Mouse (Mus musculus) lung, postnatal 0 days (tissue): ENCODE results near the gene Dvl1. TPM values are rescaled to one million over a fixed set of nuclear protein-coding genes. Genes with fewer than 3 reads are reported as not detected.

Experiments used
- ATAC-seq: fragments of 200-750 bp; cut with Nextera tagmentation; 2 replicates; pipeline ENCODE4 v1.8.0; 2017; ENCODE audit warnings: moderate library complexity
- DNase-seq: peaks from one replicate; pipeline ENCODE4 v3.0.0-alpha.2; 2016; ENCODE audit warnings: low spot score
- H3K27ac ChIP-seq: fragments of 300-500 bp; sonication (generic); 2 replicates; pipeline ENCODE4 v1.5.1; 2014; ENCODE audit warnings: antibody characterized with exemption, mild to moderate bottlenecking, low read length, mixed read lengths
- H3K27me3 ChIP-seq: fragments of 300-500 bp; sonication (generic); replicated peaks from 2 replicates; pipeline ENCODE4 v1.6.1; 2014; ENCODE audit warnings: low read length, mixed read lengths; ENCODE audit not compliant: insufficient read depth
- H3K36me3 ChIP-seq: fragments of 300-500 bp; sonication (generic); 2 replicates; pipeline ENCODE4 v1.6.1; 2014; ENCODE audit warnings: low read length, mixed read lengths; ENCODE audit not compliant: insufficient read depth
- H3K4me1 ChIP-seq: fragments of 300-500 bp; sonication (generic); 2 replicates; pipeline ENCODE4 v1.6.1; 2014; ENCODE audit warnings: antibody characterized with exemption, low read depth, low read length, mixed read lengths; ENCODE audit not compliant: insufficient read depth
- H3K4me2 ChIP-seq: fragments of 300-500 bp; sonication (generic); replicated peaks from 2 replicates; pipeline ENCODE4 v1.6.1; 2014; ENCODE audit warnings: low read depth, mild to moderate bottlenecking, low read length, moderate library complexity, mixed read lengths
- H3K4me3 ChIP-seq: fragments of 300-500 bp; sonication (generic); 2 replicates; pipeline ENCODE4 v1.5.1; 2014; ENCODE audit warnings: low read depth, low read length
- H3K9ac ChIP-seq: fragments of 300-500 bp; sonication (generic); replicated peaks from 2 replicates; pipeline ENCODE4 v1.6.1; 2014; ENCODE audit warnings: low read depth, mild to moderate bottlenecking
- H3K9me3 ChIP-seq: fragments of 300-500 bp; sonication (generic); 2 replicates; pipeline ENCODE4 v1.6.1; 2016; ENCODE audit warnings: low read length, mixed read lengths
- CTCF ChIP-seq: IDR thresholded peaks from 2 replicates; pipeline ENCODE4 v1.5.1; 2016; ENCODE audit warnings: antibody characterized with exemption, mild to moderate bottlenecking
- EP300 ChIP-seq: IDR thresholded peaks from 2 replicates; pipeline ENCODE4 v1.6.1; 2016; ENCODE audit warnings: antibody characterized with exemption, mild to moderate bottlenecking, control low read depth
- WGBS: fragments of 180-500 bp; shearing (Covaris S2); extraction: QIAGEN DNeasy Blood & Tissue Kit; methylation state at CpG from one replicate; pipeline ENCODE4 v1.1.7; 2014; 5-methylcytosine and 5-hydroxymethylcytosine counted together
- polyA plus RNA-seq: library from polyadenylated mRNA; unstranded; fragments of >200 nt; fragmentation: Nextera tagmentation; extraction: Ambion mirVana; gene quantifications from 2 replicates; pipeline ENCODE4 v1.2.1, GENCODE M21; 2015

The Dvl1 gene
- polyA plus RNA-seq, 1 experiment from 2014 or later = 9.1 TPM

GRCm38 (mm10) chr4:155895216-155895615 is 48.0 kb downstream of the Dvl1 start:
- Histone ChIP-seq H3K27ac (peak overlapping the region; percentile 71; the same call in 1 of the 2 replicates), H3K9me3 (no peaks in the 10 kb centered on the region), H3K9ac (no peak overlapping the region; the same call in 1 of the 2 replicates), H3K27me3 (no peaks in the 10 kb centered on the region), H3K4me1 (peaks cover 29% of the 10 kb centered on the region), H3K4me2 (peak overlapping the region; percentile 97), H3K4me3 (no peak overlapping the region), H3K36me3 (peaks cover 18% of the 10 kb centered on the region; the same call in 1 of the 2 replicates)
- 41% methylated on average over 6 of the region's 6 CpGs for WGBS
- ATAC-seq (no peak), DNase-seq (peak; percentile 58)
- TF ChIP-seq EP300 (peak; percentile 22; the same call in 1 of the 2 replicates), CTCF (no peak)

DNA sequence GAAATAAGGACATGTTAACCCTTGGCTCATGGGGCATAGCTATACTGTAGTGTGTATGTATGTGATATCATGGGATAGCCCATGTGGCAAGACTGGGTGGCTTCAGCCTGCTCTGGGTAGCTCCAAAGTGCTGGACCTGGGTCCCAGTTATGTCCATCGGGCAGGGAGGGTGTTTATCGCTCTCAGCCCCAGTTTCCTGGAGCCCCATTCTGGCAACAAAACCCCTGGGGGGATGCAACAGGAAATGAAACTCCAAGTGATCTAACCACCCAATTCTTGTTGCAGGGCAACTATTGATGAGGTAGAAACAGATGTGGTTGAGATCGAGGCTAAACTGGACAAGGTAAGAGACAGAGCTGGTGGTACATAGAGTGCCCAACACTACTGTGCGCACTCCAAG is 48.6 kb downstream of the Dvl1 start:
- H3K4me1 ChIP-seq = peaks cover 29% of the 10 kb centered on the region
- H3K36me3 ChIP-seq = peaks cover 18% of the 10 kb centered on the region; the same call in 1 of the 2 replicates
- no peak overlapping the region for H3K9ac ChIP-seq
- no peak for ATAC-seq
- 83% methylated on average over 4 of the region's 4 CpGs for WGBS
- DNase-seq = no peak
- no peaks in the 10 kb centered on the region for H3K9me3 ChIP-seq
- no peaks in the 10 kb centered on the region for H3K27me3 ChIP-seq
- no peak overlapping the region for H3K27ac ChIP-seq
- no peak for TF ChIP-seq EP300
- TF ChIP-seq CTCF = no peak
- H3K4me3 ChIP-seq = no peak overlapping the region
- H3K4me2 ChIP-seq = no peak overlapping the region

DNA sequence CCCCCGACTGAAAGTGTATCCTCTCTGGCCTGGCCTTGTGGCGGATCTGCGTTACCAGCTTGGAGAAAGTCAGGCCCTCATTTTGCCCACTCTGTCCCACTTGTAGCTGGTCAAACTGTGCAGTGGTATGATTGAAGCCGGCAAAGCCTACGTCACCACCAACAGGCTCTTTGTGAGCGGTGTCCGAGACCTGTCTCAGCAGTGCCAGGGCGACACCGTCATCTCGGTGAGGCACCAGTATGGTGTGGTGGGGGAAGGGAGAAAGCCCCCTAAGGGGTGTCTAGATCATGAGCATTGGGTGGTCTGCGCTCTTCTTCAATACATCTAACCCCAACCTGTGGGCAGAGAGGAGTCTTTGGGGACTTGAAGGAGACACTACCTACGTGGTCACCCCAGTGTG is 49.3 kb downstream of the Dvl1 start:
- WGBS = 96% methylated on average over 12 of the region's 12 CpGs
- no peak overlapping the region for H3K4me3 ChIP-seq
- H3K36me3 ChIP-seq = peaks cover 18% of the 10 kb centered on the region; the same call in 1 of the 2 replicates

GRCm38 (mm10) chr4:155898318-155898717 is 51.1 kb downstream of the Dvl1 start:
- ATAC-seq = no peak
- 97% methylated on average over 2 of the region's 2 CpGs for WGBS
- TF ChIP-seq CTCF (no peak), EP300 (no peak)

More for the DNA sequence above, 49.3 kb downstream of the Dvl1 start:
- ATAC-seq (no peak), DNase-seq (no peak)
- Histone ChIP-seq H3K27me3 (no peaks in the 10 kb centered on the region), H3K27ac (no peak overlapping the region), H3K9ac (no peak overlapping the region), H3K9me3 (no peaks in the 10 kb centered on the region), H3K4me2 (no peak overlapping the region), H3K4me1 (peaks cover 29% of the 10 kb centered on the region)
- TF ChIP-seq CTCF (no peak), EP300 (no peak)

GRCm38 (mm10) chr4:155899355-155899754 is 52.2 kb downstream of the Dvl1 start:
- no peak overlapping the region for H3K4me3 ChIP-seq
- TF ChIP-seq EP300 (no peak), CTCF (no peak)
- no peak for ATAC-seq
- DNase-seq = no peak
- no peak overlapping the region for H3K4me2 ChIP-seq
- no peaks in the 10 kb centered on the region for H3K9me3 ChIP-seq
- H3K27ac ChIP-seq = no peak overlapping the region
- WGBS = 94% methylated on average over 7 of the region's 7 CpGs
- H3K4me1 ChIP-seq = peaks cover 17% of the 10 kb centered on the region
- peaks cover 40% of the 10 kb centered on the region for H3K36me3 ChIP-seq
- H3K9ac ChIP-seq = no peak overlapping the region
- no peaks in the 10 kb centered on the region for H3K27me3 ChIP-seq

More at GRCm38 (mm10) chr4:155898318-155898717, 51.1 kb downstream of the Dvl1 start:
- H3K27me3 ChIP-seq = no peaks in the 10 kb centered on the region
- no peaks in the 10 kb centered on the region for H3K9me3 ChIP-seq
- H3K27ac ChIP-seq = no peak overlapping the region
- H3K4me1 ChIP-seq = peaks cover 28% of the 10 kb centered on the region
- no peak overlapping the region for H3K9ac ChIP-seq
- H3K4me2 ChIP-seq = no peak overlapping the region
- H3K36me3 ChIP-seq = peaks cover 30% of the 10 kb centered on the region
- no peak for DNase-seq
- H3K4me3 ChIP-seq = no peak overlapping the region

DNA sequence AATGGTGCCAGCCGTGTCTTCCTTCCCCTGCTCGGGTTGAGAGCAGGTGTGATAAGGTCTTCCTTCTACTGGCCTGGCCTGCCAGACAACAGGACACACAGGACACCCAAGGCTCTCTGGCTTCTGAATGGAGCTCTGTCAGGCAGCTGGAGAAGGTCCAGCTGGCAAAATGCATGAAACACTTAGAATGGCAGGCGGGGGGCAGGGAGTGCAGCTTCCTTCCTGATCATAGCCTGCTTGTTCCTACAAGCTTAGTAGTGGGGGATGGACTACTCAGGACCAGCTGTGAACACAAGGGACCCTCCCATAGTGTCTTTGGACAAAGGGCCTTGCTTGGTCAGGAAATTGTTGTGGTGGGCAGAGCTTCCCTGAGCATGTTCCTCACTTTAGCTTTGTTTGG is 54.0 kb downstream of the Dvl1 start:
- Histone ChIP-seq H3K36me3 (peaks cover 40% of the 10 kb centered on the region), H3K4me1 (no peaks in the 10 kb centered on the region), H3K4me2 (no peak overlapping the region), H3K27ac (0 out of 2 replicates have a peak overlapping the region, but pooled peaks have one; percentile 52), H3K27me3 (no peaks in the 10 kb centered on the region), H3K9me3 (no peaks in the 10 kb centered on the region), H3K9ac (no peak overlapping the region), H3K4me3 (no peak overlapping the region)
- TF ChIP-seq CTCF (no peak), EP300 (peak; percentile 62)
- 37% methylated on average over 3 of the region's 3 CpGs for WGBS
- peak; percentile 74 for DNase-seq
- peak; percentile 92 for ATAC-seq

DNA sequence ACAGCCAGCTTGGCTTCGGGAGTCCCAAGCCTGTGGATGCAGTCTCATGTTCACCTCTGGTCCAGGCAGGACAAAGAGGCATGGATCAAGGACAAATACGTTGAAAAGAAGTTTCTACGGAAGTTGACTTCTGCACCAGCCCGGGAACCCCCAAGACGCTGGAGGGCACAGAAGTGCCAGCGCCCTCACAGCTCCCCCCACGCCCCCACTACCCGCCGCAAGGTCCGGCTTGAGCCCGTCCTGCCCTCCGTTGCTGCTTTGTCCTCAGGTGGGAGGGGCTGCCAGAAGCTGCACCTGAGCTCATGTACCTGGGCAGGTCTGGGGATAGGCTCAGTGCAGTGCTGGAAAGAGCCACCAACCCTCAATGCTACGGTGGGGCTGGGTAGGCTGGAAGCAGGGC is 56.0 kb downstream of the Dvl1 start:
- no peak for ATAC-seq
- TF ChIP-seq CTCF (no peak), EP300 (no peak)
- Histone ChIP-seq H3K36me3 (peaks cover 37% of the 10 kb centered on the region), H3K4me3 (no peak overlapping the region), H3K9ac (no peak overlapping the region), H3K4me2 (no peak overlapping the region), H3K4me1 (no peaks in the 10 kb centered on the region), H3K9me3 (no peaks in the 10 kb centered on the region), H3K27ac (no peak overlapping the region), H3K27me3 (no peaks in the 10 kb centered on the region)
- WGBS = 96% methylated on average over 12 of the region's 13 CpGs
- no peak for DNase-seq
